Comparison of ENCODE assay signal across 7 mouse cellular contexts in the genomic region with DNA sequence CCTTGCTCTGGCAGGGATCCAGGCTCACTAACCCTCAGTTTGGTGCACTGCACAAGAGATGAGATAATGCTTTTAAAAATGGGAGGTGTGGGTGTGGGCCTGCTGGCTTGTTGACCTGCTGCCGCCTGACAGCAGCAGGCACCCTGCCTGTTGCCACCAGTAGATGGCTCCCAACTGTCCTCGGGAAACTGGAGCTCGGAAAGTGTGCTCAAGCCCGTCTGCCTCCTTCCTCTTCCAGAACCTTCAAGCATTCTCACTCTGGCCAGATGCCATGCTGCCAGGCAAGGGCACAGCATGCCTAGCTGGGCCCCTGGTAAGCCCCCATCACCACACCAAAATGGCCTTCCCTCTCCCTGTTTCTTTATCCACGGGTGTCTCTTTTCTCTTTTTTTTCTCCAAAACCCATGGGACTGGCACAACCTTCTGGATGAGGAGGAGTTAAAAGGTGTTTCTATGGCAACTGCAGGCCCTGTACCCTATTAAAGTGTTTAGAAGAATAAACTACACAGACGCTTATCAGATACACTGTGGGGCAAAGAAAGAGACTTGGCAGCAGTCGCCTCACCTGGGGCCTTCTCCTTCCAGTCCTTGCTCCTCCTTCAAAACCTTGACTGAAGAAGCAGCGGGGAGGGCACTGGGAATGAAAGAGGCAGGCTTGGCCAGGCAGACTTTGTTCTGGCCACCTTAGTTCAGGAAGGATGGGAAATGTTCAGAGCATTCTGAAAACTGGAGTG. TPM values are rescaled to one million over a fixed set of nuclear protein-coding genes. Genes with fewer than 3 reads are reported as not detected.
DNase-seq lines count a peak whose midpoint lies in the region; ATAC-seq lines count a peak whose summit lies in the region.

No protein-coding gene starts in this region.

- peak overlapping the region; percentile 71 for H3K4me3 ChIP-seq in embryonic facial prominence, embryonic 12.5 days
- peak overlapping the region; percentile 66 for H3K4me3 ChIP-seq in limb, embryonic 12.5 days (replicated peaks)
- H3K4me3 ChIP-seq in midbrain, embryonic 13.5 days (replicated peaks): no peak overlapping the region; the same call in 1 of the 2 replicates
- H3K4me3 ChIP-seq in stomach, embryonic 16.5 days (replicated peaks; ENCODE audit: low read length): peak overlapping the region; percentile 68

- no peaks in the 10 kb centered on the region for H3K27me3 ChIP-seq in embryonic facial prominence, embryonic 12.5 days
- H3K27me3 ChIP-seq in limb, embryonic 12.5 days: no peaks in the 10 kb centered on the region; the same call in 1 of the 2 replicates
- H3K27me3 ChIP-seq in midbrain, embryonic 13.5 days: peaks cover 30% of the 10 kb centered on the region
- H3K27me3 ChIP-seq in stomach, embryonic 16.5 days (ENCODE audit: control insufficient read depth, insufficient read depth, low read length): 0 out of 2 replicates have a peak, but pooled peaks cover 5% of the 10 kb centered on the region

- H3K36me3 ChIP-seq in embryonic facial prominence, embryonic 12.5 days: peaks cover 11% of the 10 kb centered on the region; the same call in 1 of the 2 replicates
- H3K36me3 ChIP-seq in limb, embryonic 12.5 days: peaks cover 22% of the 10 kb centered on the region
- H3K36me3 ChIP-seq in midbrain, embryonic 13.5 days: peaks cover 2% of the 10 kb centered on the region; the same call in 1 of the 2 replicates
- no peaks in the 10 kb centered on the region for H3K36me3 ChIP-seq in stomach, embryonic 16.5 days (ENCODE audit: control insufficient read depth, insufficient read depth, low read length)

- no peak for ATAC-seq in embryonic facial prominence, embryonic 12.5 days (ENCODE audit: insufficient number of reproducible peaks, insufficient read depth, low FRiP score, low TSS enrichment)
- ATAC-seq in limb, embryonic 12.5 days (ENCODE audit: insufficient number of reproducible peaks, insufficient read depth, low FRiP score, low TSS enrichment, low read depth): no peak
- peak; percentile 38 for ATAC-seq in midbrain, embryonic 13.5 days
- ATAC-seq in stomach, embryonic 16.5 days (ENCODE audit: insufficient read depth, low FRiP score): peak; percentile 39; the same call in 1 of the 2 replicates

- H3K9me3 ChIP-seq in embryonic facial prominence, embryonic 12.5 days: no peaks in the 10 kb centered on the region
- no peaks in the 10 kb centered on the region for H3K9me3 ChIP-seq in limb, embryonic 12.5 days
- H3K9me3 ChIP-seq in midbrain, embryonic 13.5 days: no peaks in the 10 kb centered on the region
- no peaks in the 10 kb centered on the region for H3K9me3 ChIP-seq in stomach, embryonic 16.5 days (replicated peaks; ENCODE audit: control insufficient read depth, low read length)

- H3K9ac ChIP-seq in embryonic facial prominence, embryonic 12.5 days: peak overlapping the region; percentile 79
- H3K9ac ChIP-seq in limb, embryonic 12.5 days (replicated peaks): no peak overlapping the region; the same call in 1 of the 2 replicates
- no peak overlapping the region for H3K9ac ChIP-seq in midbrain, embryonic 13.5 days (replicated peaks)
- H3K9ac ChIP-seq in stomach, embryonic 16.5 days (ENCODE audit: low read length): peak overlapping the region; percentile 81; the same call in 1 of the 2 replicates

- peak overlapping the region; percentile 73 for H3K4me2 ChIP-seq in embryonic facial prominence, embryonic 12.5 days (replicated peaks)
- H3K4me2 ChIP-seq in limb, embryonic 12.5 days: peak overlapping the region; percentile 85
- H3K4me2 ChIP-seq in midbrain, embryonic 13.5 days (replicated peaks): peak overlapping the region; percentile 24; the same call in 1 of the 2 replicates
- peak overlapping the region; percentile 71 for H3K4me2 ChIP-seq in stomach, embryonic 16.5 days (ENCODE audit: low read depth, low read length)

- 0 out of 2 replicates have a peak overlapping the region, but pooled peaks have one; percentile 46 for H3K27ac ChIP-seq in embryonic facial prominence, embryonic 12.5 days
- H3K27ac ChIP-seq in limb, embryonic 12.5 days: peak overlapping the region; percentile 1; the same call in 1 of the 2 replicates
- no peak overlapping the region for H3K27ac ChIP-seq in midbrain, embryonic 13.5 days
- peak overlapping the region; percentile 53; the same call in 1 of the 2 replicates for H3K27ac ChIP-seq in stomach, embryonic 16.5 days (ENCODE audit: low read length)

- H3K4me1 ChIP-seq in embryonic facial prominence, embryonic 12.5 days: peaks cover 33% of the 10 kb centered on the region
- H3K4me1 ChIP-seq in limb, embryonic 12.5 days (replicated peaks): peaks cover 40% of the 10 kb centered on the region
- peaks cover 38% of the 10 kb centered on the region for H3K4me1 ChIP-seq in midbrain, embryonic 13.5 days (replicated peaks)
- peaks cover 18% of the 10 kb centered on the region for H3K4me1 ChIP-seq in stomach, embryonic 16.5 days (ENCODE audit: control insufficient read depth, insufficient read depth, low read length)

- DNase-seq in brain, adult 2 months (ENCODE audit: low read depth, low spot score): peak; percentile 94
- peak; percentile 83 for DNase-seq in heart, adult 8-10 months (ENCODE audit: low spot score)
- peak; percentile 84 to 85 for DNase-seq in kidney, adult 8-10 months

- 22% methylated on average over 8 of the region's 8 CpGs for WGBS in embryonic facial prominence, embryonic 12.5 days
- 22% methylated on average over 8 of the region's 8 CpGs for WGBS in limb, embryonic 12.5 days
- 17% methylated on average over 8 of the region's 8 CpGs for WGBS in midbrain, embryonic 13.5 days
- WGBS in stomach, embryonic 16.5 days: 18% methylated on average over 8 of the region's 8 CpGs

RNA-seq across cellular contexts. Expression of gene Timp3, which starts 2.8 kb away (rescaled TPM):
- 66.3 and 66.4 TPM in 2 replicates for polyA plus RNA-seq in embryonic facial prominence, embryonic 12.5 days (2016; fragmentation: Nextera tagmentation; extraction: Ambion mirVana)
- total RNA-seq in heart, adult 8-10 months (2022): 100 to 1,000 TPM; 157 to 180 (median 176) TPM
- 66.3 and 69.4 TPM in 2 replicates for polyA plus RNA-seq in limb, embryonic 12.5 days (2016; fragmentation: Nextera tagmentation; extraction: Ambion mirVana)
- 16.3 and 19.9 TPM in 2 replicates for polyA plus RNA-seq in midbrain, embryonic 13.5 days (2015; fragmentation: Nextera tagmentation; extraction: Ambion mirVana)
- polyA plus RNA-seq in stomach, embryonic 16.5 days (2015; fragmentation: Nextera tagmentation; extraction: Ambion mirVana): 76.1 and 80.6 TPM in 2 replicates

Comparison
In these comparisons a context has a peak if more than half of its experiments do, and no peak if none do; other contexts are left out.
1. ATAC-seq: peak in midbrain, embryonic 13.5 days (single experiment) and stomach, embryonic 16.5 days (single experiment); none in embryonic facial prominence, embryonic 12.5 days (single experiment) and limb, embryonic 12.5 days (single experiment).
2. H3K4me2 ChIP-seq: peak in every context shown above with its lines; median percentile 85 in limb, embryonic 12.5 days; 73 in embryonic facial prominence, embryonic 12.5 days; 71 in stomach, embryonic 16.5 days; 24 in midbrain, embryonic 13.5 days.
3. H3K9ac ChIP-seq: peak in embryonic facial prominence, embryonic 12.5 days (single experiment) and stomach, embryonic 16.5 days (single experiment); none in limb, embryonic 12.5 days (single experiment) and midbrain, embryonic 13.5 days (single experiment).
4. Peak in every context shown above with its lines, with median percentiles within 50 percentile points of each other: DNase-seq.